Mouse (Mus musculus) heart, embryonic 15.5 days (tissue): ENCODE measurements around the gene Snapc4. TPM values are rescaled to one million over a fixed set of nuclear protein-coding genes. Genes with fewer than 3 reads are reported as not detected.
"Not testable (repeated sequence)": the region's sequence is repeated elsewhere in the genome, so short reads cannot be mapped to it uniquely, and the experiment has no call there.

Experiments
- ATAC-seq: fragments of 200-750 bp; cut with Nextera tagmentation; replicated peaks from 2 replicates; pipeline ENCODE4 v1.8.0; 2017; ENCODE audit warnings: low read depth, moderate TSS enrichment; ENCODE audit not compliant: insufficient number of reproducible peaks, insufficient read depth, low FRiP score
- H3K27ac ChIP-seq: fragments of 300-500 bp; sonication (generic); 2 replicates; pipeline ENCODE4 v1.5.1; 2015; ENCODE audit warnings: mild to moderate bottlenecking, inconsistent platforms
- H3K27me3 ChIP-seq: fragments of 300-500 bp; sonication (generic); 2 replicates; pipeline ENCODE4 v1.6.1; 2015; ENCODE audit warnings: inconsistent platforms
- H3K36me3 ChIP-seq: fragments of 300-500 bp; sonication (generic); 2 replicates; pipeline ENCODE4 v1.6.1; 2015; ENCODE audit warnings: mild to moderate bottlenecking, inconsistent platforms
- H3K4me1 ChIP-seq: fragments of 300-500 bp; sonication (generic); replicated peaks from 2 replicates; pipeline ENCODE4 v1.6.1; 2015; ENCODE audit warnings: inconsistent platforms
- H3K4me2 ChIP-seq: fragments of 300-500 bp; sonication (generic); 2 replicates; pipeline ENCODE4 v1.6.1; 2015; ENCODE audit warnings: inconsistent platforms, mild to moderate bottlenecking, moderate library complexity
- H3K4me3 ChIP-seq: fragments of 300-500 bp; sonication (generic); 2 replicates; pipeline ENCODE4 v1.5.1; 2015; ENCODE audit warnings: mild to moderate bottlenecking, inconsistent platforms
- H3K9ac ChIP-seq: fragments of 300-500 bp; sonication (generic); 2 replicates; pipeline ENCODE4 v1.6.1; 2015; ENCODE audit warnings: mild to moderate bottlenecking, inconsistent platforms
- H3K9me3 ChIP-seq: fragments of 300-500 bp; sonication (generic); replicated peaks from 2 replicates; pipeline ENCODE4 v1.6.1; 2016; ENCODE audit warnings: inconsistent platforms
- WGBS: fragments of 180-500 bp; shearing (Covaris S2); methylation state at CpG from one replicate; pipeline ENCODE4 v1.1.7; 2015; ENCODE audit warnings: mixed read lengths; 5-methylcytosine and 5-hydroxymethylcytosine counted together
- polyA plus RNA-seq: library from polyadenylated mRNA; unstranded; fragments of >200 nt; fragmentation: Nextera tagmentation; extraction: Ambion mirVana; gene quantifications from 2 replicates; pipeline ENCODE4 v1.2.1, GENCODE M21; 2015

The Snapc4 gene
- polyA plus RNA-seq, 1 experiment from 2014 or later, result 16.8 TPM

DNA sequence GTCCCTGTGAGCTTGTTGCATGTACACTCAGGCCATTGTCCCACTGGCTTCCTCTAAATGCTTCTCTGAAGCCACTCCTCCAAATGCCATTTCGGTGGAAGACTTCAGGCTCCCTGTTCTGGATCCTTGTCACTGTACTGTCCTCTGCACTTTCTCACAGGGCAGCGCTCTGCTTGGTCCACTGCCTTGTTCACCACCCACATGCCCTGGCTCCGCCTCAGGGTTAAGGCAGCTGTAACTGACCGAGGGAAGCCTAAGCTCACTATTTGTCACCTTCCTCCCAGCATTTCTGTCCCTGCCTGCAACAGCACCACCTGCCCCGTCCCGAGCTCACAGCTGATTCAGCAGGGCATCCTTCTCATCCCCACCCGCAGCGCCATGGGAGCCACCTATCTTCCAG lies 22.9 kb upstream of the Snapc4 start:
- Histone ChIP-seq H3K4me2 (no peak overlapping the region), H3K27ac (no peak overlapping the region), H3K27me3 (no peaks in the 10 kb centered on the region), H3K9me3 (no peaks in the 10 kb centered on the region), H3K4me3 (no peak overlapping the region), H3K9ac (no peak overlapping the region), H3K4me1 (peaks cover 28% of the 10 kb centered on the region), H3K36me3 (peaks cover 35% of the 10 kb centered on the region)
- no peak for ATAC-seq
- WGBS, result 70% methylated on average over 8 of the region's 8 CpGs

DNA sequence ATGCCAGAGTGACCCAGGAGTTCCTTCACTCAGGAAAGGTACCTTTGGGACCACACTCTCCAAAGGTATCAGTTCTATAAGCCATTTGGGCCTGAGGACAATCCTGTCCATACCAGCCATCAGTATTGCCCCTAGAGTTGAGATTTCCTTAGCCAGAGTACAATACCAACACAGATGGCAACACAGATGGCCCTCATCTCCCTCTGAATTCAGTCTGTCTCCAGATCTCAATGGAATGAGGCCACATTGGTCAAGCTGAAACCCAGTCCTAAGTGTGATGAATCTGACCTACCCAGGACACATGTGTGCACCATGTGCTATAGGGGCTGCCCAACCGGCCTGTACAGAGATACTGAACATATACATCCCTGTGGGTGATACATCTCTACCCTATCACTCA lies 21.8 kb upstream of the Snapc4 start:
- Histone ChIP-seq H3K4me2 (no peak overlapping the region), H3K4me1 (peaks cover 18% of the 10 kb centered on the region), H3K36me3 (peaks cover 41% of the 10 kb centered on the region), H3K27me3 (no peaks in the 10 kb centered on the region), H3K9me3 (no peaks in the 10 kb centered on the region), H3K4me3 (no peak overlapping the region), H3K9ac (no peak overlapping the region), H3K27ac (no peak overlapping the region)
- WGBS, result 78% methylated on average over 1 of the region's 1 CpGs
- ATAC-seq, result no peak

- Histone ChIP-seq H3K27ac (no peak overlapping the region), H3K4me1 (peaks cover 5% of the 10 kb centered on the region), H3K36me3 (peaks cover 53% of the 10 kb centered on the region), H3K4me3 (no peak overlapping the region), H3K9me3 (no peaks in the 10 kb centered on the region), H3K9ac (no peak overlapping the region), H3K27me3 (no peaks in the 10 kb centered on the region), H3K4me2 (no peak overlapping the region)
- ATAC-seq, result no peak
- 85% methylated on average over 4 of the region's 4 CpGs for WGBS
Observed at GRCm38 (mm10) chr2:26401023-26401422, 20.6 kb upstream of the Snapc4 start.

- no peaks in the 10 kb centered on the region for H3K27me3 ChIP-seq
- no peaks in the 10 kb centered on the region for H3K9me3 ChIP-seq
- H3K4me1 ChIP-seq, result no peaks in the 10 kb centered on the region
- no peak for ATAC-seq
- H3K4me2 ChIP-seq, result no peak overlapping the region
- no peak overlapping the region for H3K9ac ChIP-seq
- WGBS, result 83% methylated on average over 5 of the region's 5 CpGs
- H3K27ac ChIP-seq, result no peak overlapping the region
- H3K36me3 ChIP-seq, result peaks cover 61% of the 10 kb centered on the region
- no peak overlapping the region for H3K4me3 ChIP-seq
Observed at GRCm38 (mm10) chr2:26400296-26400695, 19.8 kb upstream of the Snapc4 start.

DNA sequence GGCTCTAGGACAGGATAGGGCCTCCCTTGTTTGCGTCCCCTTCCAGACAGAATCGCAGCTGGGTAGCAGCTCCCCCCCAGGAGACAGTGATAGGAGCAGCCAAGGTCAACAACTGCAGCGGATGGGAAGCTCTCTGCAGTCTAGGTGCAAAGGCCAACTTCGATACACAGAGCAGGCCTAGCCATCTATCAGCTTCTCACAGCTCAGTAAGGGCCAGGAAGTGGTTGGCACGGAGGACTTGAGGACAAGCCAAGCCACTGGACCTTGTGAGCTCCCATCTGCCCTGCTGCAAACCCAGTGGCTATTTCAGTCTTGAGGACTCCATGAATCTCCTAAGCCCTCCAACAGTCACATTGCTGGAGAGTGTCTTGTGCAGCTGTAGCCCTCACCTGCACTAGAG lies 19.2 kb upstream of the Snapc4 start:
- ATAC-seq, result peak; percentile 43; the same call in 1 of the 2 replicates
- Histone ChIP-seq H3K27me3 (no peaks in the 10 kb centered on the region), H3K9me3 (no peaks in the 10 kb centered on the region), H3K4me2 (no peak overlapping the region), H3K9ac (no peak overlapping the region), H3K4me1 (no peaks in the 10 kb centered on the region), H3K4me3 (no peak overlapping the region), H3K36me3 (peaks cover 67% of the 10 kb centered on the region), H3K27ac (no peak overlapping the region)
- WGBS, result 65% methylated on average over 5 of the region's 5 CpGs

DNA sequence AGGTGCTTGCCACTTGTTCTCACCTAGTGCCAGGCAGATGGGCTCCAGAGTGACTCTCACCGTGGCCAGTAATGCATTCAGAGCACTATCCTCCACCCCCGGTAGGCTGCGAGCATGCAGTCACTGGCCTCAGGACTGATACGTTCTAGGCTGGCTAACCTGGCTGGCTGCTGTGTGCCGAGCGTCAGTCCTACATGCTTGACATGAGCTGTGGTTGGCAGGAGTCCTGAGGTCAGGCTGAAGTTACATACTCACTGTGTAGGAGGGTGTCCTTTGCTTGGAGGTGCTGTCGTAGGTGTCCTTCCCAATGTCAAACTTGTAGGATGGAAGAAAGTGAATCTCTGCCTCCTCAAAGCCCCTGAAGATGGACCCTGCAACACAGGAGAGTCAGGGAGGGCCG lies 18.5 kb upstream of the Snapc4 start:
- no peaks in the 10 kb centered on the region for H3K9me3 ChIP-seq
- no peak for ATAC-seq
- no peak overlapping the region for H3K4me2 ChIP-seq
- no peaks in the 10 kb centered on the region for H3K27me3 ChIP-seq
- no peaks in the 10 kb centered on the region for H3K4me1 ChIP-seq
- 82% methylated on average over 8 of the region's 8 CpGs for WGBS
- H3K9ac ChIP-seq, result no peak overlapping the region
- H3K36me3 ChIP-seq, result peaks cover 74% of the 10 kb centered on the region
- no peak overlapping the region for H3K4me3 ChIP-seq
- H3K27ac ChIP-seq, result no peak overlapping the region

DNA sequence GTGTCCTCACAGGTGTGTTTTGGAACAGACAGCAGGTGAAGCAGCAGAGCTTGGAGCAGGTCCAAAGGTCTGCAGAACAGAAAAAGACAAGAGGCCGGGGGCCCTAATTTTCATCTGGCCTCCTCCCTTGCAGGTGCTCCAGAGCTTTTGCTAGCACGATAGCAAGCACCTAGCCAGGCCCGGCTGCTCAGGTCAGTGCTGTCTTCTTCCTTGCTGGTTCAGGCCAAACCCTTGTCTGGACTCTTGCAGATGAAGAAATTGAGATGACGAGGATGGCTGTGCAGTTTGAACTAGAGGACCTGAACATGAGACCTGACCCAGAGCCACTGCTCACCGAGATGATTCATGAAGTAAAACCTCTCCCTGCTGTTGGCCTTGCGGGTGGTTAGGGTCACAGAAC lies 11.2 kb upstream of the Snapc4 start:
- Histone ChIP-seq H3K4me2 (no peak overlapping the region), H3K9me3 (no peaks in the 10 kb centered on the region), H3K4me3 (no peak overlapping the region), H3K4me1 (peaks cover 21% of the 10 kb centered on the region), H3K9ac (no peak overlapping the region), H3K36me3 (peaks cover 72% of the 10 kb centered on the region), H3K27me3 (no peaks in the 10 kb centered on the region), H3K27ac (no peak overlapping the region)
- no peak for ATAC-seq
- 88% methylated on average over 6 of the region's 6 CpGs for WGBS

GRCm38 (mm10) chr2:26390954-26391353 lies 10.5 kb upstream of the Snapc4 start:
- Histone ChIP-seq H3K4me3 (no peak overlapping the region), H3K9me3 (no peaks in the 10 kb centered on the region), H3K27ac (no peak overlapping the region), H3K4me2 (no peak overlapping the region), H3K36me3 (peaks cover 71% of the 10 kb centered on the region), H3K27me3 (no peaks in the 10 kb centered on the region), H3K9ac (no peak overlapping the region), H3K4me1 (peaks cover 21% of the 10 kb centered on the region)
- 78% methylated on average over 3 of the region's 3 CpGs for WGBS
- ATAC-seq, result no peak

- peak within 1 kb of the TSS; percentile 97 for H3K4me3 ChIP-seq
- no peaks in the 10 kb centered on the region for H3K9me3 ChIP-seq
- no peaks in the 10 kb centered on the region for H3K27me3 ChIP-seq
- H3K36me3 ChIP-seq, result peaks cover 71% of the 10 kb centered on the region
- peak within 1 kb of the TSS; percentile 84 for H3K4me2 ChIP-seq
- peak within 1 kb of the TSS; percentile 95 for H3K9ac ChIP-seq
- WGBS, result under 1% methylated on average over 56 of the region's 60 CpGs
- peak; percentile 86 for ATAC-seq
- peak within 1 kb of the TSS; percentile 70 for H3K27ac ChIP-seq
- H3K4me1 ChIP-seq, result peaks cover 21% of the 10 kb centered on the region
Observed at GRCm38 (mm10) chr2:26389154-26389690, 8.8 kb upstream of the Snapc4 start, which contains the start of the genes Entr1 and Pmpca. Entr1 (minus strand) TSS chr2:26389316. Pmpca (plus strand) TSS chr2:26389339.

DNA sequence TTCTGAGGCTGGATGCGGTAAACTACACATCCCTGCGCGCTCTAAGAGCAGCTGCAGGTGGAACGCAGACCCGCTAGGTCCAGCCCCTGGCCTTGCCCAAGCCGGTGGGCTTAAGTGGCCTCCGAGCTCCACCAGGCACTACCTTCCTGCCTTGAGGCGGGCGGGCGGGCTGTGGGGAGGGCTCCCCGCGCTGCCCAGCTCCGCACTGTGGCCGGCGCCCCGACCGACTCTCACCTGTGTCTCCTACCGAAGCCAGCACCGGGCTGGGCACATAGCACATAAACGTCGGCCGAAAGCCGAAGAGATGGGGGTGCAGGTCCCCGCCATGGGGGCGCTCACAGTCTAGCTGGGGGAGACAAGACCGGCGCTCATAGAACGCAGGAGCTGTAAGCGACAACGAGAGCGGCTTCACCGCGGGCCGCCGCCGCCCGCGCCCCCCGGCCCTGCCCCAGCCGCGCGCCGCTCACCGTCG lies 8.3 kb upstream of the Snapc4 start:
- peak; percentile 41; the same call in 1 of the 2 replicates for ATAC-seq
- Histone ChIP-seq H3K27ac (peak overlapping the region; percentile 70), H3K9ac (peak overlapping the region; percentile 95), H3K27me3 (no peaks in the 10 kb centered on the region), H3K36me3 (peaks cover 71% of the 10 kb centered on the region), H3K4me3 (peak overlapping the region; percentile 97), H3K4me1 (peaks cover 21% of the 10 kb centered on the region), H3K4me2 (peak overlapping the region; percentile 84), H3K9me3 (no peaks in the 10 kb centered on the region)
- under 1% methylated on average over 29 of the region's 45 CpGs for WGBS

GRCm38 (mm10) chr2:26387713-26388112 lies 7.3 kb upstream of the Snapc4 start:
- Histone ChIP-seq H3K9me3 (no peaks in the 10 kb centered on the region), H3K4me3 (peak overlapping the region; percentile 97; the same call in 1 of the 2 replicates), H3K4me2 (peak overlapping the region; percentile 84), H3K27ac (no peak overlapping the region), H3K9ac (peak overlapping the region; percentile 95; the same call in 1 of the 2 replicates), H3K27me3 (no peaks in the 10 kb centered on the region), H3K36me3 (peaks cover 71% of the 10 kb centered on the region), H3K4me1 (peaks cover 21% of the 10 kb centered on the region)
- WGBS, result 77% methylated on average over 3 of the region's 3 CpGs
- ATAC-seq, result no peak

DNA sequence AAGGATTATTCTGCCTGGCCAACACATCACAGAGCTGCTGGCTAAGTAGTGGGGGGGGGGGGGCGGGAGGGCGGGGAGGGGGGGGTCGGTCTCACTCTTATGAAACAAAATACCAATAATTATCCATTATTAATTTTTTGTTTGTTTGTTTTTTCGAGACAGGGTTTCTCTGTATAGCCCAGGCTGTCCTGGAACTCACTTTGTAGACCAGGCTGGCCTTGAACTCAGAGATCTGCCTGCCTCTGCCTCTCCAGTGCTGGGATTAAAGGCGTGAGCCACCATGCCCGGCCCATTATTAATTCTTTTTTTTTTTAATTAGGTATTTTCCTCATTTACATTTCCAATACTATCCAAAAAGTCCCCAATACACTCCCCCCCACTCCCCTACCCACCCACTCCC lies 418 bp upstream of the Snapc4 start:
- not testable (repeated sequence) for H3K27ac ChIP-seq, H3K4me1 ChIP-seq, H3K9me3 ChIP-seq, H3K27me3 ChIP-seq, ATAC-seq
- 28% methylated on average over 6 of the region's 6 CpGs for WGBS
- Histone ChIP-seq H3K4me3 (peak overlapping the region; percentile 85), H3K4me2 (peak overlapping the region; percentile 91), H3K9ac (0 out of 2 replicates have a peak overlapping the region, but pooled peaks have one; percentile 79), H3K36me3 (peaks cover 54% of the 10 kb centered on the region)
